Mouse (Mus musculus): Measurements from ENCODE around the gene Heg1. TPM values are rescaled to one million over a fixed set of nuclear protein-coding genes. Genes with fewer than 3 reads are reported as not detected.

Gene Heg1
- total RNA-seq, 2 experiments from 2014 or later: 50.3 to 76.7 TPM

GRCm38 (mm10) chr16:33820269-33821178 is 136.4 kb downstream of the Heg1 start:
- peak; percentile 87 to 90 for DNase-seq

Other genes starting within 250 kb of the Heg1 start
- under 1 TPM; 0.76 to 0.93 TPM for gene Slc12a8, start 167.0 kb upstream of the Heg1 start, total RNA-seq (2021)
- gene Muc13, start 109.7 kb downstream of the Heg1 start, total RNA-seq (2021): not detected
- gene Itgb5, start 145.3 kb downstream of the Heg1 start, total RNA-seq (2021): 100 to 1,000 TPM; 178 to 230 TPM

Measured in adrenal gland, postnatal 36 days (tissue).